15 mouse cellular contexts compared by ENCODE assay signal in the genomic region with DNA sequence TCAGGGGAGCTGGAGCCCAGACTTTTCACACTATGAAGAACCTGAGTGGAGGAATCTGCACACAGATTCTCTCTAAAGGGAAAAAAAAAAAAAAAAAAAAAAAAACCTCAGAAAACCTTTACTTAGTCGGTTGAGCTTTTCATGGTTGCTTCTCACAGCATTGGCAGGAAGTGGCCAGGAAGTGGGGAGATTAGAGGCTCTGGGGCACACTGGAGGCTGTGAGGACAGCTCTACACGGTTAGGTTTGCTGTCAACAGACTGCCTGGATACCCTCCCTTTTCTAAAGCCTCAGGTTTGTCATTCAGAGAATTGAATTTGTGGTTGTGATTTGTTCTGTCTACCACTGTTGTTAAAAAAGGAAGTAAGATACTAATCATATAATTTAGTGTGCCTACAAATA. TPM values are rescaled to one million over a fixed set of nuclear protein-coding genes. Genes with fewer than 3 reads are reported as not detected.
DNase-seq lines count a peak whose midpoint lies in the region; ATAC-seq and TF ChIP-seq lines count a peak whose summit lies in the region.
"Had no signal": no experiment of that assay in that cellular context is flagged by ENCODE, and none has a peak within 500 bp of the region (broad histone marks: within the 10 kb centered on the region; RNA-seq: fewer than 3 reads in every experiment).

No protein-coding gene starts in this region.

- no peak overlapping the region for H3K27ac ChIP-seq in spleen, adult 2 months (ENCODE audit: insufficient read depth, low read length)
- H3K27ac ChIP-seq in midbrain, embryonic 13.5 days, result no peak overlapping the region
- H3K27ac ChIP-seq: layer of hippocampus, adult 2 months; liver, embryonic 13.5 days had no signal

- no peaks in the 10 kb centered on the region for H3K9me3 ChIP-seq in midbrain, embryonic 13.5 days
- H3K9me3 ChIP-seq: liver, embryonic 13.5 days had no signal

- H3K36me3 ChIP-seq in spleen, adult 2 months (ENCODE audit: control insufficient read depth, insufficient read depth, low read length), result no peaks in the 10 kb centered on the region
- peaks cover 13% of the 10 kb centered on the region for H3K36me3 ChIP-seq in midbrain, embryonic 13.5 days
- H3K36me3 ChIP-seq: G1E; liver, embryonic 13.5 days had no signal

- no peak for TF ChIP-seq CTCF in spleen, adult 2 months (IDR thresholded peaks at IDR 0.05; ENCODE audit: extremely low read depth, insufficient read depth, insufficient read length, insufficient replicate concordance)

- no peak for TF ChIP-seq POLR2A in spleen, adult 2 months (IDR thresholded peaks at IDR 0.05; ENCODE audit: low read depth, low read length)

- DNase-seq in spleen, adult 12 weeks (ENCODE audit: low spot score), result peak; percentile 37
- no peak for DNase-seq in spleen, postnatal 14 days (ENCODE audit: low spot score in 2 of 2)
- DNase-seq in spleen, adult 2 months (ENCODE audit: low read depth in 1 of 2, low spot score in 2 of 2), result peak; percentile 66 to 75
- no peak for DNase-seq in right cerebral cortex, postnatal 4 days
- no peak for DNase-seq in kidney, adult 11 months
- no peak for DNase-seq in cerebellum, adult 8-10 months
- DNase-seq: cerebellum, adult 18-20 months; embryo, embryonic 11 days; heart, postnatal 14 days; kidney, adult 8-10 months; liver, embryonic 13.5 days had no signal

- H3K4me3 ChIP-seq in spleen, adult 2 months (ENCODE audit: extremely low read depth, insufficient read depth, insufficient read length), result no peak overlapping the region
- no peak overlapping the region for H3K4me3 ChIP-seq in midbrain, embryonic 13.5 days (replicated peaks)
- H3K4me3 ChIP-seq: layer of hippocampus, adult 2 months; liver, embryonic 13.5 days had no signal

- 3% methylated on average over 2 of the region's 2 CpGs for WGBS in spleen, adult 2 months
- 33% methylated on average over 2 of the region's 2 CpGs for WGBS in midbrain, embryonic 13.5 days

- H3K9ac ChIP-seq in midbrain, embryonic 13.5 days (replicated peaks), result no peak overlapping the region
- H3K9ac ChIP-seq: liver, embryonic 13.5 days had no signal

- H3K4me1 ChIP-seq in spleen, adult 2 months (ENCODE audit: control insufficient read depth, insufficient read depth, insufficient read length), result peaks cover 11% of the 10 kb centered on the region; the same call in 1 of the 2 replicates
- H3K4me1 ChIP-seq in midbrain, embryonic 13.5 days (replicated peaks), result peaks cover 20% of the 10 kb centered on the region
- H3K4me1 ChIP-seq: liver, embryonic 13.5 days had no signal

- no peak overlapping the region for H3K4me2 ChIP-seq in midbrain, embryonic 13.5 days (replicated peaks)
- H3K4me2 ChIP-seq: liver, embryonic 13.5 days had no signal

- no peaks in the 10 kb centered on the region for H3K27me3 ChIP-seq in spleen, adult 2 months (ENCODE audit: control insufficient read depth, insufficient read depth, low read length)
- no peaks in the 10 kb centered on the region for H3K27me3 ChIP-seq in midbrain, embryonic 13.5 days

- ATAC-seq in granulocyte monocyte progenitor cell, adult 5-6 weeks (replicated peaks; ENCODE audit: poor library complexity, severe bottlenecking), result peak; percentile 65
- no peak for ATAC-seq in midbrain, embryonic 13.5 days

RNA-seq across cellular contexts. Expression of a gene that starts 35.3 kb away (rescaled TPM):
- total RNA-seq in granulocyte monocyte progenitor cell, adult 5-6 weeks (2014; fragmentation: Nextera tagmentation), result not detected in 2 replicates
- total RNA-seq in granulocyte monocyte progenitor cell, adult 5-6 weeks (2017), result not detected in 2 replicates
- 0.35 and 0.54 TPM in 2 replicates for polyA plus RNA-seq in spleen, adult 2 months (2012; rRNA removed)
- polyA plus RNA-seq in midbrain, embryonic 13.5 days (2015; fragmentation: Nextera tagmentation; extraction: Ambion mirVana), result 20.2 and 23.0 TPM in 2 replicates
- polyA plus RNA-seq: G1E had no signal

Comparison
In these comparisons a context has a peak if more than half of its experiments do, and no peak if none do; other contexts are left out.
1. DNase-seq: peak in spleen, adult 12 weeks (single experiment) and spleen, adult 2 months (2 of 2); none in spleen, postnatal 14 days (0 of 2), right cerebral cortex, postnatal 4 days (single experiment), kidney, adult 11 months (single experiment) and cerebellum, adult 8-10 months (single experiment).
2. RNA of a gene that starts 35.3 kb away (polyA plus RNA-seq): 20.2 to 23.0 TPM in midbrain, embryonic 13.5 days; 0.35 to 0.54 TPM in spleen, adult 2 months; every median in the first group is over 10 times any median in the second.